Mouse (Mus musculus) forebrain, embryonic 11.5 days (tissue): ENCODE results near the gene Ttc36. TPM values are rescaled to one million over a fixed set of nuclear protein-coding genes. Genes with fewer than 3 reads are reported as not detected.
A peak's percentile ranks its signal among the peaks of the same experiment; 100 is the strongest.

Experiments used
- ATAC-seq: fragments of 200-750 bp; cut with Nextera tagmentation; replicated peaks from 2 replicates; pipeline ENCODE4 v1.8.0; 2017; ENCODE audit warnings: moderate TSS enrichment; ENCODE audit not compliant: low FRiP score
- DNase-seq: peaks from one replicate; pipeline ENCODE4 v3.0.0-alpha.2; 2017; ENCODE audit warnings: low spot score
- H3K27ac ChIP-seq: fragments of 300-500 bp; sonication (generic); 2 replicates; pipeline ENCODE4 v1.5.1; 2014; ENCODE audit warnings: low read depth, low read length
- H3K27me3 ChIP-seq: fragments of 300-500 bp; sonication (generic); 2 replicates; pipeline ENCODE4 v1.6.1; 2014; ENCODE audit warnings: mild to moderate bottlenecking, low read length, mixed read lengths; ENCODE audit not compliant: control insufficient read depth, insufficient read depth
- H3K36me3 ChIP-seq: fragments of 300-500 bp; sonication (generic); 2 replicates; pipeline ENCODE4 v1.6.1; 2014; ENCODE audit warnings: mild to moderate bottlenecking, low read length, moderate library complexity, mixed read lengths; ENCODE audit not compliant: control insufficient read depth, insufficient read depth
- H3K4me1 ChIP-seq: fragments of 300-500 bp; sonication (generic); replicated peaks from 2 replicates; pipeline ENCODE4 v1.6.1; 2014; ENCODE audit warnings: low read length, mixed read lengths; ENCODE audit not compliant: control insufficient read depth, insufficient read depth
- H3K4me2 ChIP-seq: fragments of 300-500 bp; sonication (generic); 2 replicates; pipeline ENCODE4 v1.6.1; 2014; ENCODE audit warnings: low read depth, mild to moderate bottlenecking, low read length, moderate library complexity, mixed read lengths; ENCODE audit not compliant: severe bottlenecking
- H3K4me3 ChIP-seq: fragments of 300-500 bp; sonication (generic); 2 replicates; pipeline ENCODE4 v1.5.1; 2014; ENCODE audit warnings: low read depth, low read length
- H3K9ac ChIP-seq: fragments of 300-500 bp; sonication (generic); 2 replicates; pipeline ENCODE4 v1.6.1; 2014; ENCODE audit warnings: low read length
- H3K9me3 ChIP-seq: fragments of 300-500 bp; sonication (generic); 2 replicates; pipeline ENCODE4 v1.6.1; 2016; ENCODE audit warnings: low read length, mixed read lengths; ENCODE audit not compliant: control insufficient read depth
- WGBS: fragments of 180-500 bp; shearing (Covaris S2); extraction: QIAGEN DNeasy Blood & Tissue Kit; methylation state at CpG from one replicate; pipeline ENCODE4 v1.1.7; 2014; 5-methylcytosine and 5-hydroxymethylcytosine counted together
- polyA plus RNA-seq: library from polyadenylated mRNA; unstranded; fragments of >200 nt; fragmentation: Nextera tagmentation; extraction: Ambion mirVana; gene quantifications from 2 replicates; pipeline ENCODE4 v1.2.1, GENCODE M21; 2014

Ttc36 gene
- polyA plus RNA-seq = not detected in 2 replicates

- peaks cover 6% of the 10 kb centered on the region; the same call in 1 of the 2 replicates for H3K4me1 ChIP-seq
- H3K27me3 ChIP-seq = peaks cover 8% of the 10 kb centered on the region; the same call in 1 of the 2 replicates
- peaks cover 3% of the 10 kb centered on the region; the same call in 1 of the 2 replicates for H3K36me3 ChIP-seq
- H3K9me3 ChIP-seq = no peaks in the 10 kb centered on the region
- no peak within 1 kb of the TSS for H3K4me2 ChIP-seq
- H3K27ac ChIP-seq = no peak within 1 kb of the TSS
- no peak within 1 kb of the TSS for H3K4me3 ChIP-seq
- ATAC-seq = no peak
- WGBS = 68% methylated on average over 4 of the region's 4 CpGs
- H3K9ac ChIP-seq = no peak within 1 kb of the TSS
- no peak for DNase-seq
Measured at GRCm38 (mm10) chr9:44802808-44803450, at the start of gene Ttc36. Gene Ttc36 (minus strand): TSS chr9:44803072.

GRCm38 (mm10) chr9:44847446-44847845, 44.6 kb upstream of the Ttc36 start:
- Histone ChIP-seq H3K9me3 (no peaks in the 10 kb centered on the region), H3K36me3 (peaks cover 22% of the 10 kb centered on the region), H3K27me3 (no peaks in the 10 kb centered on the region), H3K4me3 (no peak overlapping the region), H3K27ac (no peak overlapping the region), H3K4me2 (no peak overlapping the region), H3K9ac (no peak overlapping the region), H3K4me1 (no peaks in the 10 kb centered on the region)
- WGBS = 89% methylated on average over 6 of the region's 6 CpGs
- ATAC-seq (no peak), DNase-seq (no peak)

- Histone ChIP-seq H3K4me1 (no peaks in the 10 kb centered on the region), H3K4me2 (no peak overlapping the region), H3K9me3 (no peaks in the 10 kb centered on the region), H3K9ac (no peak overlapping the region), H3K27me3 (no peaks in the 10 kb centered on the region), H3K4me3 (no peak overlapping the region), H3K36me3 (peaks cover 29% of the 10 kb centered on the region), H3K27ac (no peak overlapping the region)
- no peak for DNase-seq
- ATAC-seq = no peak
- 87% methylated on average over 10 of the region's 10 CpGs for WGBS
Measured at GRCm38 (mm10) chr9:44841241-44841640, 38.4 kb upstream of the Ttc36 start.

- Histone ChIP-seq H3K9me3 (no peaks in the 10 kb centered on the region), H3K27ac (no peak overlapping the region), H3K36me3 (peaks cover 30% of the 10 kb centered on the region), H3K4me2 (no peak overlapping the region), H3K9ac (no peak overlapping the region), H3K27me3 (no peaks in the 10 kb centered on the region), H3K4me3 (no peak overlapping the region), H3K4me1 (no peaks in the 10 kb centered on the region)
- 55% methylated on average over 7 of the region's 7 CpGs for WGBS
- DNase-seq (peak; percentile 89), ATAC-seq (no peak)
Measured at GRCm38 (mm10) chr9:44836439-44836838, 33.6 kb upstream of the Ttc36 start.

GRCm38 (mm10) chr9:44832356-44832755, 29.5 kb upstream of the Ttc36 start:
- Histone ChIP-seq H3K9me3 (no peaks in the 10 kb centered on the region), H3K4me1 (no peaks in the 10 kb centered on the region), H3K27ac (no peak overlapping the region), H3K36me3 (peaks cover 36% of the 10 kb centered on the region), H3K9ac (no peak overlapping the region), H3K4me3 (no peak overlapping the region), H3K4me2 (no peak overlapping the region), H3K27me3 (no peaks in the 10 kb centered on the region)
- WGBS = 93% methylated on average over 4 of the region's 4 CpGs
- no peak for DNase-seq
- no peak for ATAC-seq

- Histone ChIP-seq H3K9ac (no peak overlapping the region), H3K4me3 (no peak overlapping the region), H3K9me3 (no peaks in the 10 kb centered on the region), H3K36me3 (peaks cover 40% of the 10 kb centered on the region), H3K4me1 (no peaks in the 10 kb centered on the region), H3K4me2 (no peak overlapping the region), H3K27me3 (no peaks in the 10 kb centered on the region), H3K27ac (no peak overlapping the region)
- DNase-seq = no peak
- WGBS = 78% methylated on average over 2 of the region's 2 CpGs
- no peak for ATAC-seq
Measured at GRCm38 (mm10) chr9:44830506-44830905, 27.6 kb upstream of the Ttc36 start.

GRCm38 (mm10) chr9:44828944-44829343, 26.1 kb upstream of the Ttc36 start:
- 96% methylated on average over 11 of the region's 11 CpGs for WGBS
- DNase-seq = no peak
- Histone ChIP-seq H3K27ac (no peak overlapping the region), H3K4me1 (no peaks in the 10 kb centered on the region), H3K4me3 (no peak overlapping the region), H3K9me3 (no peaks in the 10 kb centered on the region), H3K9ac (no peak overlapping the region), H3K36me3 (peaks cover 44% of the 10 kb centered on the region), H3K27me3 (no peaks in the 10 kb centered on the region), H3K4me2 (no peak overlapping the region)
- no peak for ATAC-seq

- 85% methylated on average over 7 of the region's 7 CpGs for WGBS
- Histone ChIP-seq H3K4me1 (no peaks in the 10 kb centered on the region), H3K9me3 (no peaks in the 10 kb centered on the region), H3K27ac (no peak overlapping the region), H3K36me3 (peaks cover 44% of the 10 kb centered on the region), H3K4me3 (no peak overlapping the region), H3K4me2 (no peak overlapping the region), H3K9ac (no peak overlapping the region), H3K27me3 (no peaks in the 10 kb centered on the region)
- DNase-seq (no peak), ATAC-seq (no peak)
Measured at GRCm38 (mm10) chr9:44826660-44827059, 23.8 kb upstream of the Ttc36 start.
